Mouse (Mus musculus): Measurements from ENCODE around the gene Tpra1.

Gene Tpra1

GRCm38 (mm10) chr6:88929451-88929850, 27.4 kb downstream of the Tpra1 start:
- DNase-seq = no peak

GRCm38 (mm10) chr6:88930049-88930448, 28.0 kb downstream of the Tpra1 start:
- DNase-seq = no peak

GRCm38 (mm10) chr6:88931449-88931848, 29.4 kb downstream of the Tpra1 start:
- DNase-seq = no peak

GRCm38 (mm10) chr6:88934132-88934531, 32.1 kb downstream of the Tpra1 start:
- no peak for DNase-seq

- peak; percentile 81 for DNase-seq
Observed at GRCm38 (mm10) chr6:88934816-88935215, 32.8 kb downstream of the Tpra1 start.

- peak; percentile 69 for DNase-seq
Observed at GRCm38 (mm10) chr6:88935735-88936276, 33.8 kb downstream of the Tpra1 start.

GRCm38 (mm10) chr6:88936342-88937213, 34.5 kb downstream of the Tpra1 start:
- DNase-seq = no peak

- DNase-seq = no peak
Observed at GRCm38 (mm10) chr6:88937214-88937549, 35.1 kb downstream of the Tpra1 start.

- DNase-seq = no peak
Observed at GRCm38 (mm10) chr6:88937971-88938663, 36.1 kb downstream of the Tpra1 start.

- no peak for DNase-seq
Observed at GRCm38 (mm10) chr6:88938664-88939055, 36.6 kb downstream of the Tpra1 start.

GRCm38 (mm10) chr6:88939281-88940089, 37.4 kb downstream of the Tpra1 start:
- peak; percentile 79 for DNase-seq

- no peak for DNase-seq
Observed at GRCm38 (mm10) chr6:88940090-88940916, 38.3 kb downstream of the Tpra1 start.

- DNase-seq = no peak
Observed at GRCm38 (mm10) chr6:88941628-88942027, 39.6 kb downstream of the Tpra1 start.

- DNase-seq = no peak
Observed at GRCm38 (mm10) chr6:88942595-88942994, 40.5 kb downstream of the Tpra1 start.

- DNase-seq = no peak
Observed at GRCm38 (mm10) chr6:88943666-88944065, 41.6 kb downstream of the Tpra1 start.

GRCm38 (mm10) chr6:88946442-88946841, 44.4 kb downstream of the Tpra1 start:
- no peak for DNase-seq

GRCm38 (mm10) chr6:88947771-88948170, 45.7 kb downstream of the Tpra1 start:
- no peak for DNase-seq

GRCm38 (mm10) chr6:88956725-88957124, 54.7 kb downstream of the Tpra1 start:
- DNase-seq = no peak

GRCm38 (mm10) chr6:88957313-88957712, 55.3 kb downstream of the Tpra1 start:
- DNase-seq = no peak

GRCm38 (mm10) chr6:88957801-88958211, 55.8 kb downstream of the Tpra1 start:
- DNase-seq = no peak

- DNase-seq = no peak
Observed at GRCm38 (mm10) chr6:88958305-88958704, 56.3 kb downstream of the Tpra1 start.

- peak; percentile 76 for DNase-seq
Observed at GRCm38 (mm10) chr6:88959834-88960233, 57.8 kb downstream of the Tpra1 start.
